Mouse (Mus musculus) CD4-positive naive resting alpha-beta T cell, adult 76 days (primary cell): ENCODE measurements around the gene Nr6a1. TPM values are rescaled to one million over a fixed set of nuclear protein-coding genes. Genes with fewer than 3 reads are reported as not detected.

Source experiments
- total RNA-seq: library from RNA; stranded (reverse); gene quantifications from one replicate; pipeline ENCODE4 v1.2.4, GENCODE M21; 2023

Nr6a1 gene
- total RNA-seq = 6.4 TPM

GRCm38 (mm10) chr2:38927115-38927979 is at the start of gene Nr6a1:
Gene Nr6a1 (minus strand): TSS chr2:38927688.

GRCm38 (mm10) chr2:38931851-38932667 is 4.6 kb upstream of the Nr6a1 start, which contains the start of gene Olfml2a:
Gene Olfml2a (plus strand): TSS chr2:38931978.

GRCm38 (mm10) chr2:38714324-38714723 is 213.2 kb downstream of the Nr6a1 start, which contains the start of gene Nr5a1:
Gene Nr5a1 (minus strand): TSS chr2:38714542.

Other genes with a start within 250 kb of the Nr6a1 start
- 0.50 TPM for gene Nr5a1, start 213.1 kb downstream of the Nr6a1 start, total RNA-seq
- gene Olfml2a, start 4.3 kb upstream of the Nr6a1 start, total RNA-seq = not detected
- 0.21 TPM for gene Wdr38, start 69.8 kb upstream of the Nr6a1 start, total RNA-seq
- 59.4 TPM for gene Arpc5l, start 77.7 kb upstream of the Nr6a1 start, total RNA-seq
- gene Rpl35, start 77.9 kb upstream of the Nr6a1 start, total RNA-seq = 979 TPM
- 27.7 TPM for gene Golga1, start 137.9 kb upstream of the Nr6a1 start, total RNA-seq